Mouse (Mus musculus): ENCODE results near the gene 4930470P17Rik.

Gene 4930470P17Rik

DNA sequence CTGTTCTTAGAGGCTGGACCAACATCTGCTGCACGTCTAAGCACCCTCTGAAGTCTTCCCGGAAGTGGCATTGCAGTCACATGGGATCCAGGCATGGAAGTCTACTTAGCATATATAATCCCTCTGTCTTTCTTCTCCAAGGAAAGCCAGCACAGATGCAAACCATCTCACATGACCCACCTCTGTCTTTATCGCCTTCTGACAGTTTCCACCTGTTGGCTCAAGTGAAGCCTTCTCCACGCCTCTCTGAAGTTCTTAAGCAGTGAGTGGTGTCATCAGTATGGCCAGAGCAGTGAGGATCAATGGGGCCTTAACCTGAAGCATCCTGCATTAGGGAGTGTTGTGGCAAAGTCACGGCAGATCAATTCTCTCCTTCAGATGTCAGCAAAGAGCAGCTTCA lies 23.2 kb downstream of the 4930470P17Rik start:
- no peak for DNase-seq (ENCODE audit: low spot score in 2 of 2)

DNA sequence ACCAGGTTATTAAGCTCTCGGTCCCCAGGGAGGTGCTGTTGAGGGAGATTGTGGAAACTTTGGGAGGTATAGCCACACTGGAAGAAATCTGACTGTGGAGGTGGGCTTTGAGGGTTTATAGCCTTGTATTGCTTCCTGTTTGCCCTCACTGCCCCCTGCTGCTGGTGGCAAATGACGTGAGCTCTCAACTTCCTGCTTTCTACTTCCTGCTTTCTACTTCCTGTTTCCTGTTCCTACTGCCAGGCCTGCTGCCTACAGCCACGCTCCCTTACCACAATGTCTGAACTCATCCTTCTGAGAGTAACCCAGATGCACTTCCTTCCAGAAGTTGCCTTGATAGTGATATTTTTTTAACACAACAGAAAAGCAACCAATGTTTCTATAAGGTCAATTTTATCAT lies 24.3 kb downstream of the 4930470P17Rik start:
- DNase-seq (ENCODE audit: low spot score in 2 of 2): no peak

GRCm38 (mm10) chr2:170576077-170576476 lies 25.7 kb downstream of the 4930470P17Rik start:
- DNase-seq (ENCODE audit: low spot score in 2 of 2): no peak

DNA sequence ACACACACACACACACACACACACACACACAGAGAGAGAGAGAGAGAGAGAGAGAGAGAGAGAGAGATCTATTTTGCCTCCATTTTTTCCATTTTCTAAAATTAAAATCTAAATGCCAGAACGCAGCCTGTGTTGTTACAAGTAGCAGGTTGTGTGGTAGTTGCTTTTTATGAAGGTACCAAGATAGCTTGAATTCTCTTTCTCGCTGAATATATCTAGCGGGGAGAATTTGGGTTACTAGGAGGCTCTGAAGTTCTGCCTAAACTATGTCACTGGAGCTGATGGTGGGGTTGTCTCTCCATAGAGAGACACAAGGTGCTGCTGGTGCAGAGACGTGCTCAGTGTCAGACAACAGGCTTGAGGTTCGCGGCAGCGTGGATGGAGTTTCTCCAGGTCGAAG lies 36.8 kb downstream of the 4930470P17Rik start:
- no peak for DNase-seq (ENCODE audit: low spot score in 2 of 2)

DNA sequence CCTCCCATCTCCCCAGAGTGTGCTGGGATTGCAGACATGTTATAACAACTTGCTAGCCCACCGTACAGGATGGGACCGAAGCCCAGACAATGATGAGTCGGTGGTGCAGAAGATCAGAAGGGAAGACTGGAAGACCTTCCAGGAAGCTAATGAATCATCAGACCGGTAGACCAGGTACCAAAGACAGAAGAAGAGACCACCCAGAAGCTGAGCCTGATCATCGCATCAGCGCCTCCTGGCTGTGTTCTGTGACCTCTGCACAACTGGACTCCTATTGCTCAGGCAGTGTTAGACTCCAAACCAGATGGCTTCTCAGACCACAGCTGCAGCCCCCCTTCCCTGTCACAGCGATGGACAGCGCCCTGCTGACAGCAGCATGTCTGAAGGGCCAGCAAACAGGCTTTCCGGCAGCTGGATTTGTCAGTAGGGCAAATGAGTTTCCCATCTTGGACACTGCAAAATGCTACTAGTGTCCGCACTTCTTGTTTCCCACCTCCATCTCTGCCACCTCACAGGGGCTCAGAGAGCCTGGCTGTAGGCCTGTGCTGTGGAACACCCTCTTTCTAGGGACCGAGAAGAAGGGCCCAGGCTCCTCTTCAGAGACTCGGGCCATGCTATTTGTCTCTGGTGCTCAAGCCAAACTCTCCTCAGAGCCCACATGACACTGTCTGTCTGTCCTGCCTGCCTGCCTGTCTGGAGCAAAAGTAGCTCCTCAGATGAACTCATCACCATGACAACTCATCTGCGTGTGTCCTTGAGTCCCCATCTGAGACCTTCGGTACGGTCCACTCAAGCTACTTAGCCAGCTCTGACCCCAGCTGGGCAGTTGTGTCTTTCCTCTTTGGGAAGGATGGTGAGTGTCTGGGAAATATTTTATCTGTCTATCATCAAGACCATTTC lies 37.6 kb downstream of the 4930470P17Rik start:
- DNase-seq (ENCODE audit: low spot score in 2 of 2): no peak

DNA sequence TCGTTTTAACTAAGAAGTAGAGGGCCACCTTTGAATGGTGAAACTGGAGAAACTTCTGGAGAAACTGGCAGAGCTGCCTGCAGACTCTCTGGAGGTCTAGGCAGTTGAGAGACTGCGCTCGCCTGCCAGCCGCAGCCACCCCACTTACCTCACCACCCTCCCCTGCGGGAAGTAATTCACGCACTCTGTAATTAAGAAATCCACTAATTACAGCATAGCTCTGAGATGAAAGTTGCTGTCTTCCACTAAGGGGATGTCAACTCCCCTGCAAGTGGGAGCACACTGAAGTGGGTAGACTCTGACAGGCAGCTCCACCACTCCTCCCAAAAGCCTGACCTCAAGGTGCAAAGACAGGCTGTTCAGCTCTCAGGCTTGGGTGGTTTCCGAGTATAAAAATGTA lies 49.7 kb downstream of the 4930470P17Rik start:
- DNase-seq (ENCODE audit: low spot score in 2 of 2): no peak

GRCm38 (mm10) chr2:170550240-170550639 lies 51.6 kb downstream of the 4930470P17Rik start:
- DNase-seq (ENCODE audit: low spot score in 2 of 2): no peak

GRCm38 (mm10) chr2:170549146-170549545 lies 52.7 kb downstream of the 4930470P17Rik start:
- DNase-seq (ENCODE audit: low spot score in 2 of 2): no peak

- no peak for DNase-seq (ENCODE audit: low spot score in 2 of 2)
These were observed 53.8 kb downstream of the 4930470P17Rik start for GRCm38 (mm10) chr2:170548046-170548445.

GRCm38 (mm10) chr2:170547526-170547925 lies 54.3 kb downstream of the 4930470P17Rik start:
- no peak for DNase-seq (ENCODE audit: low spot score in 2 of 2)

DNA sequence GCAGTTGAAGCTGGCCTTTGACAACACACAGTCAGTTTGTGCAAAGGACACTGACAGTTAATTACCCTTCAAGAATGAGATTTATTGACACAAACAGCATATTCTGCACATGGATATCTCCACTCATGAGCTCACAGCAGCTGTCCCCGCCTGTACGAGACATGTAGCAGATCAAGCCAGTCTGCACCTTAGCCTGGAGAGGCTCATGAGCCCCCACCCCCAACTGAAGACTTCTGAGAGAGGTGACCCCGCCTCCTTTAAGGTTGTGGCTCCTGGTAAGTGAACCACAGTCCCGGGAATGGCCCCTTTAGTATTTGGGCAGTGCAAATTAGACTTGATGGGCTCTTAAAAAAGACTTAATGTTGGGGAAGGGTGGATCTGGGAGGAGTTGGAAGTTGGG lies 56.1 kb downstream of the 4930470P17Rik start:
- DNase-seq (ENCODE audit: low spot score in 2 of 2): no peak

- DNase-seq (ENCODE audit: low spot score in 2 of 2): no peak
These were observed 56.9 kb downstream of the 4930470P17Rik start for GRCm38 (mm10) chr2:170544950-170545349.

- DNase-seq (ENCODE audit: low spot score in 2 of 2): no peak
These were observed 57.7 kb downstream of the 4930470P17Rik start for GRCm38 (mm10) chr2:170544159-170544558.

GRCm38 (mm10) chr2:170543625-170544024 lies 58.2 kb downstream of the 4930470P17Rik start:
- DNase-seq (ENCODE audit: low spot score in 2 of 2): no peak

- no peak for DNase-seq (ENCODE audit: low spot score in 2 of 2)
These were observed 62.6 kb downstream of the 4930470P17Rik start for GRCm38 (mm10) chr2:170539211-170539610.

DNA sequence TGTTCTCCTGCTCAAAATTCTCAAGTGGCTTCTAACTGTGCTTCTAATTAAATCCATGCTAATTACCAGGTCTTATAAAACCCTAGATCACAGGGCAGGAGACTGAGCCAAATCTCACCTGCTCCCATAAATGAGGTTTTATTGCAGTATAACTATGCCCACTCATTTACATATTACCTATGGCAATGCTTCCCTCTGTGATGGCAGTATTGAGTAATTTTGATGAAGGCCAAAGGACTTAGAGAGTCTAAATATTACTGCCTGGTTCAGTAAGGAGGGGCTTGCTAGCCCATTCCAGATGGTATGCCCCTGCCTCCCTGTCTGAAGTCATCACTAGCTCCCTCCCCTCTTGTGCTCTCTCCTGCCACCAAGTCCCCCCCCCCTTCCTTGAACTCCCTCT lies 66.0 kb downstream of the 4930470P17Rik start:
- no peak for DNase-seq (ENCODE audit: low spot score in 2 of 2)

DNA sequence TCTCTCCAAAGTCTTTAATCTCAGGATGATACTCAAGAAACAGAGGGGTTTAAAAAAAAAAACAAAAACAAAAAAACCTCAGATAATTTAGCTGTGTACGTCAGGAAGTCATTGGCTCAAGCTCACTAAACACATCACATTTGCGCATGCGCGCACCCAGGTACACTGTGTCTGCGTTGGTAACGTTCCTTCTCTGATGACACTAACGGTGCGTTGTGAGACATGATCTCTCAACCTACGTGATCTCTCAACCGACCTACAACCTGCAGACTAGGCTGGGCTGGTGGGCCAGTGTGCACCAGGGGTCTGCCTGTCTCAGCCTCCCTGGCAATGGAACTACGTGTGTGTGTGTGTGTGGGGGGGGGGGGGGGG lies 67.0 kb downstream of the 4930470P17Rik start:
- no peak for DNase-seq (ENCODE audit: low spot score in 2 of 2)

DNA sequence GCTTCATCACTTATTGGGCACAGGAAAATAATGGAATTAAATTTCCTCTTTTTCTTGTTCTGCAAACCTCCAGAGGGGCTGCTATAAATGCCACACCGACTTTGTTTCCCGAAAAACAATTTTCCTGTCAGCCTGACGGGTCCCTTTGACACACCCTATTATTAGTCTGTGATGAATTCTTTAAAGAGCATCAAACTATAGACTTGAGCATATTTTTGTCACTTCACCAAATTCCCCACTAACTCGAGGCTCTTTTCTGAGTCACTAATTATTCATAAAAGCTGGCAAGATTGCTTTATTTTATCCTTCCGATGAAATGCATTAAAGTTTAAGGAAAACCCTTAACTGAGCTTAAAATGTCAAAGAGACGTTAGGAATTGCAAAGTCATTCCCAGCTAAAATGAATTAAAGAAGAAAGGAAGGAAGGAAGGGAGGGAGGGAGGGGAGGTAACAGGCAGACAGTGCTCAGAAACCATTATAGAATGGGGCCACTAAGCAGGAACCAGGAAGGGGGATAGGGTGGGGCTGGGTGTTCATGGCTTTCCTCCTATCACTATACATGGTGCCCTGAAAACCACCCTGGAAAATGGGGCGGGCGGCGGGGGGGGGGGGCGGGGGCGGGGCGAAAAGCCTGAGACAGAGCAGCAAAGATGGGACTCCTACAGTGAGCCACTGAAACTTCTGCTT lies 67.6 kb downstream of the 4930470P17Rik start:
- DNase-seq (ENCODE audit: low spot score in 2 of 2): no peak

GRCm38 (mm10) chr2:170530256-170530655 lies 71.6 kb downstream of the 4930470P17Rik start:
- DNase-seq (ENCODE audit: low spot score in 2 of 2): no peak

DNA sequence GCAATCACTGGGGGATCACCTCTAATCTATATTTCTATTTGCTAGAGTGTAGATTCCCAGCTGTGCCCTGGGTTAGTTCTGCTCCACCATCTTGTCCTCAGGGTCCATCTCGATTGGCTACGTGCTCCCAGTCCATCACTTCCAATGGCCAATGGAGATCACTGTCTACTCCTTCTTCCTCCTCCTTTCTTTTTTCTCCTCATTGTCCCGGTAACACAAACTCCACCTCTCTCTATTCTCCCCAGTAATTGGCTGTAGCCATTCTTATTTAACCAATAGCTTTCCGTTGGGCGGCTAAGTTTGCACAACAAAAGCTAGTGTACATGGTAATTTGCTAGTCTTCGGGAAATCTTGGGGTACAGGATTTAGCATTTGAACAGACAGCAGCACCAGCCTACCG lies 72.1 kb downstream of the 4930470P17Rik start:
- no peak for DNase-seq (ENCODE audit: low spot score in 2 of 2)
